Mouse (Mus musculus): ENCODE results near the gene Gpr3.

GRCm38 (mm10) chr4:133237911-133238310 lies 25.6 kb upstream of the Gpr3 start:
- TF ChIP-seq POLR2A (IDR thresholded peaks at IDR 0.05; ENCODE audit: low read depth, low read length) (no peak), CTCF (IDR thresholded peaks at IDR 0.05; ENCODE audit: borderline replicate concordance, insufficient read depth, low read length) (no peak)

Measured in embryonic fibroblast, embryonic 13.5 days (primary cell).